Mouse (Mus musculus): ENCODE data around the gene Aqp12.
A peak's percentile ranks its signal among the peaks of the same experiment; 100 is the strongest.
"Not testable (repeated sequence)": the region's sequence is repeated elsewhere in the genome, so short reads cannot be mapped to it uniquely, and the experiment has no call there.

Aqp12 gene

GRCm38 (mm10) chr1:93006061-93006460 is at the start of gene Aqp12:
Gene Aqp12, plus strand, starts transcription at chr1:93006334.
- DNase-seq (ENCODE audit: low read depth, low spot score): no peak

- not testable (repeated sequence) for DNase-seq (ENCODE audit: low read depth, low spot score)
These were observed 49.4 kb upstream of the Aqp12 start for GRCm38 (mm10) chr1:92956571-92957335.

GRCm38 (mm10) chr1:92958999-92959398 is 47.1 kb upstream of the Aqp12 start:
- no peak for DNase-seq (ENCODE audit: low read depth, low spot score)

GRCm38 (mm10) chr1:92970791-92971190 is 35.3 kb upstream of the Aqp12 start:
- DNase-seq (ENCODE audit: low read depth, low spot score): not testable (repeated sequence)

- DNase-seq (ENCODE audit: low read depth, low spot score): peak; percentile 14
These were observed 34.0 kb upstream of the Aqp12 start for GRCm38 (mm10) chr1:92971879-92972795.

GRCm38 (mm10) chr1:92972854-92973253 is 33.3 kb upstream of the Aqp12 start:
- DNase-seq (ENCODE audit: low read depth, low spot score): peak; percentile 27

GRCm38 (mm10) chr1:92976141-92976566 is 30.0 kb upstream of the Aqp12 start:
- DNase-seq (ENCODE audit: low read depth, low spot score): no peak

- no peak for DNase-seq (ENCODE audit: low read depth, low spot score)
These were observed 27.5 kb upstream of the Aqp12 start for GRCm38 (mm10) chr1:92978645-92979044.

- no peak for DNase-seq (ENCODE audit: low read depth, low spot score)
These were observed 27.0 kb upstream of the Aqp12 start for GRCm38 (mm10) chr1:92979073-92979602.

- DNase-seq (ENCODE audit: low read depth, low spot score): no peak
These were observed 24.9 kb upstream of the Aqp12 start for GRCm38 (mm10) chr1:92981056-92981845.

GRCm38 (mm10) chr1:92982931-92983605 is 23.1 kb upstream of the Aqp12 start:
- no peak for DNase-seq (ENCODE audit: low read depth, low spot score)

- no peak for DNase-seq (ENCODE audit: low read depth, low spot score)
These were observed 21.1 kb upstream of the Aqp12 start for GRCm38 (mm10) chr1:92984999-92985398.

- no peak for DNase-seq (ENCODE audit: low read depth, low spot score)
These were observed 17.2 kb upstream of the Aqp12 start for GRCm38 (mm10) chr1:92988894-92989293.

GRCm38 (mm10) chr1:92989891-92990290 is 16.2 kb upstream of the Aqp12 start:
- no peak for DNase-seq (ENCODE audit: low read depth, low spot score)

- no peak for DNase-seq (ENCODE audit: low read depth, low spot score)
These were observed 13.8 kb upstream of the Aqp12 start for GRCm38 (mm10) chr1:92992214-92992855.

GRCm38 (mm10) chr1:92992880-92993279 is 13.3 kb upstream of the Aqp12 start:
- DNase-seq (ENCODE audit: low read depth, low spot score): no peak

- DNase-seq (ENCODE audit: low read depth, low spot score): no peak
These were observed 3.1 kb downstream of the Aqp12 start for GRCm38 (mm10) chr1:93009196-93009595.

- peak; percentile 34 for DNase-seq (ENCODE audit: low read depth, low spot score)
These were observed 4.6 kb downstream of the Aqp12 start for GRCm38 (mm10) chr1:93010731-93011130.

GRCm38 (mm10) chr1:93012103-93012585 is 6.0 kb downstream of the Aqp12 start:
- DNase-seq (ENCODE audit: low read depth, low spot score): no peak

- DNase-seq (ENCODE audit: low read depth, low spot score): no peak
These were observed 7.2 kb downstream of the Aqp12 start for GRCm38 (mm10) chr1:93013367-93013766.
